Mouse (Mus musculus): ENCODE measurements around the gene Med16.

GRCm38 (mm10) chr10:79871845-79872244 lies 36.9 kb downstream of the Med16 start:
- no peak for TF ChIP-seq ZNF384 (IDR thresholded peaks at IDR 0.05; ENCODE audit: low read depth, low read length)
- no peak for TF ChIP-seq HCFC1 (IDR thresholded peaks at IDR 0.05; ENCODE audit: borderline replicate concordance, insufficient read depth, low read length)
- no peak for TF ChIP-seq MAFK (IDR thresholded peaks at IDR 0.05; ENCODE audit: insufficient read depth, low read depth, low read length)
- TF ChIP-seq ZC3H11A (IDR thresholded peaks at IDR 0.05; ENCODE audit: borderline replicate concordance, low read depth, low read length), result no peak
